ENCODE assay signal across 28 mouse cellular contexts in genomic region chr5:146757921-146758320, GRCm38 (mm10). TPM values are rescaled to one million over a fixed set of nuclear protein-coding genes. Genes with fewer than 3 reads are reported as not detected.
DNase-seq lines count a peak whose midpoint lies in the region; ATAC-seq and TF ChIP-seq lines count a peak whose summit lies in the region.
"Had no signal": no experiment of that assay in that cellular context is flagged by ENCODE, and none has a peak within 500 bp of the region (broad histone marks: within the 10 kb centered on the region; RNA-seq: fewer than 3 reads in every experiment).

No protein-coding gene starts in this region.

- no peak overlapping the region for H3K4me3 ChIP-seq in stomach, embryonic 14.5 days (ENCODE audit: low read depth, low read length)
- no peak overlapping the region for H3K4me3 ChIP-seq in stomach, postnatal 0 days (ENCODE audit: low read depth, low read length)
- H3K4me3 ChIP-seq in cortical plate, adult 2 months (ENCODE audit: insufficient read depth, low read length), result no peak overlapping the region
- no peak overlapping the region for H3K4me3 ChIP-seq in midbrain, embryonic 16.5 days (ENCODE audit: low read depth, low read length)
- no peak overlapping the region for H3K4me3 ChIP-seq in neural tube, embryonic 15.5 days (replicated peaks)
- H3K4me3 ChIP-seq: gastrocnemius, adult 2 months; hindbrain, embryonic 12.5 days; midbrain, embryonic 10.5 days; midbrain, embryonic 15.5 days; neural tube, embryonic 13.5 days had no signal

- H3K27ac ChIP-seq in stomach, embryonic 14.5 days (ENCODE audit: low read length), result peak overlapping the region; percentile 10; the same call in 1 of the 2 replicates
- H3K27ac ChIP-seq in stomach, postnatal 0 days (replicated peaks), result no peak overlapping the region
- H3K27ac ChIP-seq in cortical plate, adult 2 months (ENCODE audit: insufficient read depth, low read length), result 0 out of 2 replicates have a peak overlapping the region, but pooled peaks have one; percentile 33
- no peak overlapping the region for H3K27ac ChIP-seq in midbrain, embryonic 16.5 days (ENCODE audit: low read length)
- no peak overlapping the region for H3K27ac ChIP-seq in neural tube, embryonic 15.5 days (replicated peaks)
- H3K27ac ChIP-seq: gastrocnemius, adult 2 months; hindbrain, embryonic 12.5 days; hindbrain, postnatal 0 days; liver, embryonic 14.5 days; macrophage; midbrain, embryonic 10.5 days; midbrain, embryonic 15.5 days; neural tube, embryonic 13.5 days had no signal

- no peak for TF ChIP-seq POLR2A in cortical plate, adult 2 months (IDR thresholded peaks at IDR 0.05; ENCODE audit: extremely low read depth, insufficient read depth, low read length)

- H3K36me3 ChIP-seq in stomach, embryonic 14.5 days (ENCODE audit: control insufficient read depth, insufficient read depth, low read length), result peaks cover 23% of the 10 kb centered on the region; the same call in 1 of the 2 replicates
- peaks cover 8% of the 10 kb centered on the region for H3K36me3 ChIP-seq in stomach, postnatal 0 days (ENCODE audit: control insufficient read depth, insufficient read depth, low read length)
- H3K36me3 ChIP-seq in midbrain, embryonic 16.5 days (ENCODE audit: control insufficient read depth, insufficient read depth, low read length), result peaks cover 27% of the 10 kb centered on the region
- H3K36me3 ChIP-seq in neural tube, embryonic 15.5 days, result peaks cover 36% of the 10 kb centered on the region

- TF ChIP-seq CTCF in stomach, postnatal 0 days (IDR thresholded peaks at IDR 0.05; ENCODE audit: low read depth), result no peak
- no peak for TF ChIP-seq CTCF in cortical plate, adult 2 months (IDR thresholded peaks at IDR 0.05; ENCODE audit: extremely low read depth, insufficient read depth, low read length)

- no peak for ATAC-seq in stomach, embryonic 14.5 days (ENCODE audit: insufficient number of reproducible peaks, insufficient read depth, low FRiP score, low read depth)
- ATAC-seq in stomach, postnatal 0 days (ENCODE audit: low FRiP score, low TSS enrichment), result no peak
- peak; percentile 39; the same call in 1 of the 2 replicates for ATAC-seq in megakaryocyte, adult 5-6 weeks (ENCODE audit: poor library complexity, severe bottlenecking)
- no peak for ATAC-seq in midbrain, embryonic 16.5 days
- no peak for ATAC-seq in neural tube, embryonic 15.5 days (ENCODE audit: low FRiP score)
- ATAC-seq: CD4-positive, CD25-positive, alpha-beta regulatory T cell, adult 4 months; forebrain, embryonic 14.5 days; hindbrain, postnatal 0 days; midbrain, embryonic 15.5 days had no signal

- no peak for TF ChIP-seq EP300 in stomach, postnatal 0 days (optimal IDR thresholded peaks at IDR 0.05)

- 56% methylated on average over 6 of the region's 6 CpGs for WGBS in stomach, embryonic 14.5 days
- WGBS in stomach, postnatal 0 days, result 35% methylated on average over 6 of the region's 6 CpGs
- 79% methylated on average over 6 of the region's 6 CpGs for WGBS in midbrain, embryonic 16.5 days
- 79% methylated on average over 6 of the region's 6 CpGs for WGBS in neural tube, embryonic 15.5 days

- H3K4me1 ChIP-seq in stomach, embryonic 14.5 days (ENCODE audit: control insufficient read depth, insufficient read depth, low read length), result peaks cover 20% of the 10 kb centered on the region
- H3K4me1 ChIP-seq in stomach, postnatal 0 days (replicated peaks; ENCODE audit: control insufficient read depth, insufficient read depth), result no peaks in the 10 kb centered on the region; the same call in 1 of the 2 replicates
- peaks cover 10% of the 10 kb centered on the region for H3K4me1 ChIP-seq in cortical plate, adult 2 months (ENCODE audit: control insufficient read depth, insufficient read depth, low read length)
- H3K4me1 ChIP-seq in midbrain, embryonic 16.5 days (ENCODE audit: control insufficient read depth, insufficient read depth, low read length), result no peaks in the 10 kb centered on the region
- H3K4me1 ChIP-seq in neural tube, embryonic 15.5 days, result no peaks in the 10 kb centered on the region
- H3K4me1 ChIP-seq: hindbrain, embryonic 12.5 days; midbrain, embryonic 10.5 days had no signal

- no peak for DNase-seq in stomach, postnatal 0 days (ENCODE audit: low spot score)
- no peak for DNase-seq in adipocyte (ENCODE audit: low spot score)
- DNase-seq: adrenal gland, postnatal 25 days; cerebellum, adult 2 months; cerebellum, postnatal 14 days; gastrocnemius, adult 2 months; gastrocnemius, postnatal 36 days; heart, postnatal 36 days; layer of hippocampus, adult 9-11 months; liver; lung, adult 2 months; lung, postnatal 10 days; thymus, adult 18-20 months; thymus, postnatal 36 days had no signal

- H3K9ac ChIP-seq in stomach, embryonic 14.5 days (replicated peaks; ENCODE audit: low read depth, low read length), result no peak overlapping the region
- H3K9ac ChIP-seq in stomach, postnatal 0 days (ENCODE audit: low read length), result no peak overlapping the region; the same call in 1 of the 2 replicates
- H3K9ac ChIP-seq in midbrain, embryonic 16.5 days (ENCODE audit: low read depth, low read length), result no peak overlapping the region
- no peak overlapping the region for H3K9ac ChIP-seq in neural tube, embryonic 15.5 days (replicated peaks)
- H3K9ac ChIP-seq: hindbrain, embryonic 12.5 days; liver, embryonic 14.5 days; midbrain, embryonic 15.5 days; neural tube, embryonic 13.5 days had no signal

- H3K4me2 ChIP-seq in stomach, embryonic 14.5 days (replicated peaks; ENCODE audit: low read depth, low read length), result no peak overlapping the region
- no peak overlapping the region for H3K4me2 ChIP-seq in stomach, postnatal 0 days (replicated peaks; ENCODE audit: low read depth)
- H3K4me2 ChIP-seq in midbrain, embryonic 16.5 days (ENCODE audit: low read length), result no peak overlapping the region
- H3K4me2 ChIP-seq in neural tube, embryonic 15.5 days, result no peak overlapping the region
- H3K4me2 ChIP-seq: hindbrain, embryonic 12.5 days; midbrain, embryonic 15.5 days; neural tube, embryonic 13.5 days had no signal

- H3K9me3 ChIP-seq in stomach, embryonic 14.5 days (ENCODE audit: control insufficient read depth, low read depth, low read length), result no peaks in the 10 kb centered on the region
- no peaks in the 10 kb centered on the region for H3K9me3 ChIP-seq in stomach, postnatal 0 days (ENCODE audit: control insufficient read depth, low read length)
- H3K9me3 ChIP-seq in midbrain, embryonic 16.5 days (replicated peaks; ENCODE audit: control insufficient read depth, low read length, poor library complexity, severe bottlenecking), result no peaks in the 10 kb centered on the region
- H3K9me3 ChIP-seq in neural tube, embryonic 15.5 days (replicated peaks), result no peaks in the 10 kb centered on the region
- H3K9me3 ChIP-seq: hindbrain, embryonic 12.5 days; midbrain, embryonic 10.5 days; midbrain, embryonic 15.5 days; neural tube, embryonic 13.5 days had no signal

- H3K27me3 ChIP-seq in stomach, embryonic 14.5 days (ENCODE audit: control insufficient read depth, insufficient read depth, low read length), result no peaks in the 10 kb centered on the region
- H3K27me3 ChIP-seq in stomach, postnatal 0 days (ENCODE audit: control insufficient read depth, insufficient read depth, low read length), result no peaks in the 10 kb centered on the region
- H3K27me3 ChIP-seq in midbrain, embryonic 16.5 days (ENCODE audit: control insufficient read depth, insufficient read depth, low read depth, low read length), result no peaks in the 10 kb centered on the region
- H3K27me3 ChIP-seq in neural tube, embryonic 15.5 days (replicated peaks), result no peaks in the 10 kb centered on the region
- H3K27me3 ChIP-seq: hindbrain, embryonic 12.5 days; midbrain, embryonic 15.5 days; neural tube, embryonic 13.5 days had no signal

RNA-seq across cellular contexts. Expression of gene Usp12, which starts 36.9 kb away (rescaled TPM):
- polyA plus RNA-seq in stomach, embryonic 14.5 days (2014; fragmentation: Nextera tagmentation; extraction: Ambion mirVana), result 12.8 and 13.1 TPM in 2 replicates
- polyA plus RNA-seq in stomach, postnatal 0 days (2015; fragmentation: Nextera tagmentation; extraction: Ambion mirVana), result 10.4 and 10.5 TPM in 2 replicates
- polyA plus RNA-seq in cortical plate, adult 2 months (2012; rRNA removed), result 31.0 and 32.7 TPM in 2 replicates
- total RNA-seq in megakaryocyte, adult 5-6 weeks (2015), result 36.8 and 41.3 TPM in 2 replicates
- 50.9 and 55.8 TPM in 2 replicates for total RNA-seq in megakaryocyte, adult 5-6 weeks (2017)
- polyA plus RNA-seq in midbrain, embryonic 16.5 days (2015; fragmentation: Nextera tagmentation; extraction: Ambion mirVana), result 14.5 and 16.6 TPM in 2 replicates
- polyA plus RNA-seq in neural tube, embryonic 15.5 days (2015; fragmentation: Nextera tagmentation; extraction: Ambion mirVana), result 14.4 and 16.8 TPM in 2 replicates

Comparison
In these comparisons a context has a peak if more than half of its experiments do, and no peak if none do; other contexts are left out.
1. H3K27ac ChIP-seq: peak in stomach, embryonic 14.5 days (single experiment) and cortical plate, adult 2 months (single experiment); none in stomach, postnatal 0 days (single experiment), midbrain, embryonic 16.5 days (single experiment) and neural tube, embryonic 15.5 days (single experiment).